Mouse (Mus musculus) heart, postnatal 25 days (tissue): ENCODE results near the gene Marveld2. TPM values are rescaled to one million over a fixed set of nuclear protein-coding genes. Genes with fewer than 3 reads are reported as not detected.

Experiments used
- DNase-seq: peaks from one replicate; pipeline ENCODE4 v3.0.0; 2022; ENCODE audit warnings: low spot score
- intact Hi-C: fragments of 180-260 bp; cut with DNase I; formaldehyde crosslinking; loops from one replicate; pipeline ENCODE4 v1.15.1; 2025
- total RNA-seq, 2 experiments: library from RNA; stranded (reverse); gene quantifications; 2 replicates each; pipeline ENCODE4 v1.2.3; 2021

Marveld2 gene
- total RNA-seq, 2 experiments from 2014 or later, result 0.18 to 0.59 TPM

- DNase-seq, result no peak
- intact Hi-C loops, result no loop called here
Observed at GRCm38 (mm10) chr13:100602239-100602902, 14.4 kb downstream of the Marveld2 start.

GRCm38 (mm10) chr13:100601034-100601433, 15.7 kb downstream of the Marveld2 start:
- no peak for DNase-seq
- intact Hi-C loops, result no loop called here

GRCm38 (mm10) chr13:100600317-100600716, 16.5 kb downstream of the Marveld2 start:
- DNase-seq, result no peak

GRCm38 (mm10) chr13:100597284-100597683, 19.5 kb downstream of the Marveld2 start:
- DNase-seq, result no peak
- intact Hi-C loops, result loop anchor here (5.0 kb wide), 1 partner anchor 105 kb away; the partner anchor contains the start of gene Gtf2h2

More at GRCm38 (mm10) chr13:100600317-100600716, 16.5 kb downstream of the Marveld2 start:
- intact Hi-C loops, result no loop called here

- intact Hi-C loops, result loop anchor here (5.0 kb wide), 1 partner anchor 103 kb away; the partner anchor contains the start of gene Gtf2h2
Observed at GRCm38 (mm10) chr13:100595552-100595885, 21.3 kb downstream of the Marveld2 start.

GRCm38 (mm10) chr13:100594838-100595551, 21.8 kb downstream of the Marveld2 start:
- intact Hi-C loops, result loop anchor here (5.0 kb wide), 1 partner anchor 103 kb away; the partner anchor contains the start of gene Gtf2h2
- DNase-seq, result no peak

More at GRCm38 (mm10) chr13:100595552-100595885, 21.3 kb downstream of the Marveld2 start:
- DNase-seq, result no peak

GRCm38 (mm10) chr13:100594041-100594792, 22.6 kb downstream of the Marveld2 start:
- DNase-seq, result peak; percentile 10
- intact Hi-C loops, result no loop called here

GRCm38 (mm10) chr13:100588646-100589045, 28.1 kb downstream of the Marveld2 start:
- intact Hi-C loops, result no loop called here
- no peak for DNase-seq

GRCm38 (mm10) chr13:100582144-100582543, 34.6 kb downstream of the Marveld2 start:
- intact Hi-C loops, result no loop called here

GRCm38 (mm10) chr13:100581701-100582100, 35.1 kb downstream of the Marveld2 start:
- DNase-seq, result no peak
- intact Hi-C loops, result no loop called here

More at GRCm38 (mm10) chr13:100582144-100582543, 34.6 kb downstream of the Marveld2 start:
- no peak for DNase-seq

GRCm38 (mm10) chr13:100579951-100580350, 36.8 kb downstream of the Marveld2 start:
- DNase-seq, result no peak
- intact Hi-C loops, result no loop called here

GRCm38 (mm10) chr13:100579220-100579619, 37.6 kb downstream of the Marveld2 start:
- intact Hi-C loops, result no loop called here
- DNase-seq, result no peak

GRCm38 (mm10) chr13:100575950-100576349, 40.8 kb downstream of the Marveld2 start:
- no peak for DNase-seq

GRCm38 (mm10) chr13:100570713-100571112, 46.1 kb downstream of the Marveld2 start:
- intact Hi-C loops, result no loop called here
- no peak for DNase-seq

More at GRCm38 (mm10) chr13:100575950-100576349, 40.8 kb downstream of the Marveld2 start:
- intact Hi-C loops, result no loop called here

- intact Hi-C loops, result no loop called here
- no peak for DNase-seq
Observed at GRCm38 (mm10) chr13:100568359-100568758, 48.4 kb downstream of the Marveld2 start.

GRCm38 (mm10) chr13:100559449-100559848, 57.3 kb downstream of the Marveld2 start:
- intact Hi-C loops, result no loop called here
- no peak for DNase-seq

- no peak for DNase-seq
- intact Hi-C loops, result no loop called here
Observed at GRCm38 (mm10) chr13:100557011-100557410, 59.8 kb downstream of the Marveld2 start.

GRCm38 (mm10) chr13:100553042-100553437, 63.7 kb downstream of the Marveld2 start:
- intact Hi-C loops, result no loop called here
- DNase-seq, result no peak

GRCm38 (mm10) chr13:100552369-100553041, 64.3 kb downstream of the Marveld2 start, which contains the start of gene Ocln:
TSS of gene Ocln (minus strand) at chr13:100552718.
- no peak for DNase-seq

GRCm38 (mm10) chr13:100552009-100552368, 64.8 kb downstream of the Marveld2 start:
- DNase-seq, result no peak
- intact Hi-C loops, result no loop called here

More at GRCm38 (mm10) chr13:100552369-100553041, 64.3 kb downstream of the Marveld2 start, which contains the start of gene Ocln:
- intact Hi-C loops, result no loop called here
